Mouse (Mus musculus): ENCODE results near the gene Cpm. TPM values are rescaled to one million over a fixed set of nuclear protein-coding genes. Genes with fewer than 3 reads are reported as not detected.

The Cpm gene
- polyA plus RNA-seq, 1 experiment: 6.7 TPM

DNA sequence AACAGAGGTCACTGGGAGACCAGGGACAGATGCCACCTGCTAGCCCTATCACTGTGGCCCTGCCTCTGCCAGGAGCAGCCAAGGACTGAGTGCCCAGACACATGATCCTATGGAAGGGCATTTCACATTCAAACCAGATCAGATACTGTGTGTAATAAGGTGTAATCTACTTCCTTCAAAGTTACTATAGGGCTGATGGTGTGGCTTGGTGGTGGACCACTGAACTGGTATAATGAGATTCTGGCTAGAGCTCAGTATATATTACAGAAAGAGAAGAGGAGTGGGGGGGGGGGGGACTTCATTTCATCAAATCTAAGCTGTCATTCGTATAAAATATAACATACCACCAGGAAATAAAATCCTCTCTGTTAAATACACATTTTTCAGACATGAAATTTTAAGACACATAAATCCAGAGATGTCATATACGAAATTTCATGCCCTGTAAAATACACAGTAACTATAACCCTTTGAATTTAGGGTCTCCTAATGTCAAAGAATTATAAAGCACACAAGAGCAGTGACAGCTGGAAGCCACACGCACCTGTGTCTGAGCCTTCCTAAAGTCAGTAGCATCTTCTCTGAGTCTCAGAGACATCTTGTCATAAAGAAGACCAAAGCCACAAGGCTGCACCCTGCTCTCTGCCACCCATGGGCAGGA lies 45.2 kb downstream of the Cpm start:
- no peak overlapping the region for H3K4me3 ChIP-seq (ENCODE audit: low read depth, low read length)
- no peak overlapping the region for H3K27ac ChIP-seq (ENCODE audit: insufficient read depth, low read length)
- H3K9me3 ChIP-seq (replicated peaks; ENCODE audit: control insufficient read depth, insufficient read depth, low read length, poor library complexity, severe bottlenecking): no peaks in the 10 kb centered on the region
- no peak overlapping the region for H3K9ac ChIP-seq (ENCODE audit: low read depth, poor library complexity, severe bottlenecking)
- TF ChIP-seq EP300 (IDR thresholded peaks at IDR 0.05; ENCODE audit: insufficient read depth, low read depth, low read length) (no peak), CTCF (IDR thresholded peaks at IDR 0.05; ENCODE audit: low read depth, low read length) (no peak), POLR2A (IDR thresholded peaks at IDR 0.05; ENCODE audit: insufficient read depth, low read length) (no peak)
- peaks cover 2% of the 10 kb centered on the region for H3K4me1 ChIP-seq (ENCODE audit: control insufficient read depth, insufficient read depth, low read length)
- no peaks in the 10 kb centered on the region for H3K36me3 ChIP-seq (ENCODE audit: control insufficient read depth, insufficient read depth, low read length, poor library complexity, severe bottlenecking)
- no peaks in the 10 kb centered on the region for H3K27me3 ChIP-seq (ENCODE audit: control insufficient read depth, insufficient read depth, low read length, poor library complexity, severe bottlenecking)

- Histone ChIP-seq H3K4me3 (ENCODE audit: low read depth, low read length) (no peak overlapping the region), H3K27ac (ENCODE audit: insufficient read depth, low read length) (no peak overlapping the region), H3K9me3 (replicated peaks; ENCODE audit: control insufficient read depth, insufficient read depth, low read length, poor library complexity, severe bottlenecking) (no peaks in the 10 kb centered on the region), H3K27me3 (ENCODE audit: control insufficient read depth, insufficient read depth, low read length, poor library complexity, severe bottlenecking) (no peaks in the 10 kb centered on the region), H3K4me1 (ENCODE audit: control insufficient read depth, insufficient read depth, low read length) (peaks cover 2% of the 10 kb centered on the region), H3K36me3 (ENCODE audit: control insufficient read depth, insufficient read depth, low read length, poor library complexity, severe bottlenecking) (no peaks in the 10 kb centered on the region), H3K9ac (ENCODE audit: low read depth, poor library complexity, severe bottlenecking) (no peak overlapping the region)
- TF ChIP-seq POLR2A (IDR thresholded peaks at IDR 0.05; ENCODE audit: insufficient read depth, low read length) (no peak), EP300 (IDR thresholded peaks at IDR 0.05; ENCODE audit: insufficient read depth, low read depth, low read length) (no peak)
These were observed 46.1 kb downstream of the Cpm start for GRCm38 (mm10) chr10:117675096-117676035.

DNA sequence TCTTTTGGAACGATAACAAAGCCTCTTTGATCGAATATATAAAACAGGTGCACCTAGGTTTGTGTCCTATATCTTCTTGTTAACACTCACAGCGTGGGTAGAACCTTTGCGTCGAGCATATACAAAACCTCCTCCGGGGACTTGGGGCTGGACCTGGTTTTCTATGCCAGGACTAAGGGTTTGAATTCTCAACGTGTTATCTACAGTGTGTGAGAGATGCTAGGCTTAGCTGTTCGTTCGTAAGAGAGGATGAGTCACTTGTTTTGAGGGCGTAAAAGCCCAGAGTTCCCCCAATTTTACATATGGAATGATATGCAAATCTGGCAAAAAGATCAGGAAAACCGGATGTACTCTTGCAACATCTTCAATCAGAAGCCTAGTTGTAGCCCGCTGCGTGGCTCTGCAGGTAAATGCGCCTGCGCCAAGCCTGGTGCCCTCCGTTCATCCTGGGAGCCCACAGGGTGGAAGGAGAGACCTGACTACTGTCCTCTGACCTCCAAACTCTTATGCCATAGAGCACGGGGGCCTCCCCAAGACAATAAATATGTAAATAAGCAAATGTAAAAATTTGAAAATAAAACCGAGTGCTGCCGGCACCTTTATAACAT lies 46.8 kb downstream of the Cpm start:
- Histone ChIP-seq H3K4me1 (ENCODE audit: control insufficient read depth, insufficient read depth, low read length) (peaks cover 2% of the 10 kb centered on the region), H3K4me3 (ENCODE audit: low read depth, low read length) (no peak overlapping the region), H3K27me3 (ENCODE audit: control insufficient read depth, insufficient read depth, low read length, poor library complexity, severe bottlenecking) (no peaks in the 10 kb centered on the region), H3K36me3 (ENCODE audit: control insufficient read depth, insufficient read depth, low read length, poor library complexity, severe bottlenecking) (no peaks in the 10 kb centered on the region), H3K9ac (ENCODE audit: low read depth, poor library complexity, severe bottlenecking) (no peak overlapping the region), H3K9me3 (replicated peaks; ENCODE audit: control insufficient read depth, insufficient read depth, low read length, poor library complexity, severe bottlenecking) (no peaks in the 10 kb centered on the region), H3K27ac (ENCODE audit: insufficient read depth, low read length) (no peak overlapping the region)
- no peak for TF ChIP-seq CTCF (IDR thresholded peaks at IDR 0.05; ENCODE audit: low read depth, low read length)
- TF ChIP-seq EP300 (IDR thresholded peaks at IDR 0.05; ENCODE audit: insufficient read depth, low read depth, low read length): no peak
- no peak for TF ChIP-seq POLR2A (IDR thresholded peaks at IDR 0.05; ENCODE audit: insufficient read depth, low read length)

GRCm38 (mm10) chr10:117676644-117677313 lies 47.5 kb downstream of the Cpm start:
- no peak overlapping the region for H3K9ac ChIP-seq (ENCODE audit: low read depth, poor library complexity, severe bottlenecking)
- no peaks in the 10 kb centered on the region for H3K9me3 ChIP-seq (replicated peaks; ENCODE audit: control insufficient read depth, insufficient read depth, low read length, poor library complexity, severe bottlenecking)
- TF ChIP-seq POLR2A (IDR thresholded peaks at IDR 0.05; ENCODE audit: insufficient read depth, low read length): no peak
- no peak for TF ChIP-seq EP300 (IDR thresholded peaks at IDR 0.05; ENCODE audit: insufficient read depth, low read depth, low read length)
- no peak for TF ChIP-seq CTCF (IDR thresholded peaks at IDR 0.05; ENCODE audit: low read depth, low read length)
- no peaks in the 10 kb centered on the region for H3K27me3 ChIP-seq (ENCODE audit: control insufficient read depth, insufficient read depth, low read length, poor library complexity, severe bottlenecking)
- H3K27ac ChIP-seq (ENCODE audit: insufficient read depth, low read length): no peak overlapping the region
- H3K36me3 ChIP-seq (ENCODE audit: control insufficient read depth, insufficient read depth, low read length, poor library complexity, severe bottlenecking): no peaks in the 10 kb centered on the region
- H3K4me1 ChIP-seq (ENCODE audit: control insufficient read depth, insufficient read depth, low read length): peaks cover 2% of the 10 kb centered on the region
- H3K4me3 ChIP-seq (ENCODE audit: low read depth, low read length): no peak overlapping the region

DNA sequence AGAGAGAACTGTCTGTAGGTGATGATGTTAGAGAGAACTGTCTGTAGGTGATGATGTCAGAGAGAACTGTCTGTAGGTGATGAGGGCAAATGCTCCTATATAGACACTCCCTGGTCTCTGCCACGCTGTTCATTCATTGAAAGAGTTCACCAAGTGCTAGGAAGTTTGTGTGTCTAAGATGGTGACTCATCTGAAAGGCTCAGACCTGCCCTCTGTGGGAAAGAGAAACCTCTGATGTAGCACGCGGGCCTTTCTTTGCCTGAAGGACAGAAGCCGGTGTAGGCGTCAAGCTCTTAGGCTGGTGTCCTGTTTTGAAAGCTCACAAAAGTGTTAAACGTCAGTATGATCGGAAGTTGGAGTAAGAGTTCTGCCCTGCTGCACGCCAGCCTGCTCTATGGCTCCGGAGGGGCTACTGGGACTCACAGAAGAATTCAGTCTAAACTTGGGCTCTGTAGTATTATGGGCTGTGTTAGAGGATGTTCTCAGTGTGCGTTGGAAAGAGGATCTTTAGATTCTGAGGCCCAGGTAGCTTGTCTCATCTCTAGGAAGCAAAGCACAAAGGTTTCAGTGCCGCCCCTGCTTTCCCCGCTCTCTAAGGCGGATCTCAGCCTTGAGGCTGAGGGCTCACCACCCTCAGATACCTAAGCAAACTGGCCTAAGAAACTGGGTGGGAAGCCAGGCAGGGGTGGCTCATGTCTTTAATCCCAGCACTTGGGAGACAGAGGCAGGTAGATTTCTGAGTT lies 48.4 kb downstream of the Cpm start:
- Histone ChIP-seq H3K27ac (ENCODE audit: insufficient read depth, low read length) (no peak overlapping the region), H3K4me3 (ENCODE audit: low read depth, low read length) (no peak overlapping the region), H3K36me3 (ENCODE audit: control insufficient read depth, insufficient read depth, low read length, poor library complexity, severe bottlenecking) (no peaks in the 10 kb centered on the region), H3K4me1 (ENCODE audit: control insufficient read depth, insufficient read depth, low read length) (peaks cover 2% of the 10 kb centered on the region), H3K9ac (ENCODE audit: low read depth, poor library complexity, severe bottlenecking) (no peak overlapping the region), H3K9me3 (replicated peaks; ENCODE audit: control insufficient read depth, insufficient read depth, low read length, poor library complexity, severe bottlenecking) (no peaks in the 10 kb centered on the region), H3K27me3 (ENCODE audit: control insufficient read depth, insufficient read depth, low read length, poor library complexity, severe bottlenecking) (no peaks in the 10 kb centered on the region)
- TF ChIP-seq EP300 (IDR thresholded peaks at IDR 0.05; ENCODE audit: insufficient read depth, low read depth, low read length) (no peak), POLR2A (IDR thresholded peaks at IDR 0.05; ENCODE audit: insufficient read depth, low read length) (no peak), CTCF (IDR thresholded peaks at IDR 0.05; ENCODE audit: low read depth, low read length) (no peak)

Measured in ES-Bruce4 (cell line).